Mouse (Mus musculus) testis, adult 2 months (tissue): Measurements from ENCODE around the gene Upp2.

Source experiments
- CTCF ChIP-seq: fragments of 200-500 bp; IDR thresholded peaks from 2 replicates; pipeline ENCODE4 v1.5.1; 2012; ENCODE audit warnings: low read depth, mild to moderate bottlenecking, inconsistent platforms, low read length, moderate library complexity; ENCODE audit not compliant: control insufficient read depth, insufficient read depth, insufficient replicate concordance
- POLR2A ChIP-seq: fragments of 200-500 bp; IDR thresholded peaks from 2 replicates; pipeline ENCODE4 v1.6.1; 2012; ENCODE audit warnings: low read depth, mild to moderate bottlenecking, inconsistent platforms, low read length, moderate library complexity; ENCODE audit not compliant: control insufficient read depth

DNA sequence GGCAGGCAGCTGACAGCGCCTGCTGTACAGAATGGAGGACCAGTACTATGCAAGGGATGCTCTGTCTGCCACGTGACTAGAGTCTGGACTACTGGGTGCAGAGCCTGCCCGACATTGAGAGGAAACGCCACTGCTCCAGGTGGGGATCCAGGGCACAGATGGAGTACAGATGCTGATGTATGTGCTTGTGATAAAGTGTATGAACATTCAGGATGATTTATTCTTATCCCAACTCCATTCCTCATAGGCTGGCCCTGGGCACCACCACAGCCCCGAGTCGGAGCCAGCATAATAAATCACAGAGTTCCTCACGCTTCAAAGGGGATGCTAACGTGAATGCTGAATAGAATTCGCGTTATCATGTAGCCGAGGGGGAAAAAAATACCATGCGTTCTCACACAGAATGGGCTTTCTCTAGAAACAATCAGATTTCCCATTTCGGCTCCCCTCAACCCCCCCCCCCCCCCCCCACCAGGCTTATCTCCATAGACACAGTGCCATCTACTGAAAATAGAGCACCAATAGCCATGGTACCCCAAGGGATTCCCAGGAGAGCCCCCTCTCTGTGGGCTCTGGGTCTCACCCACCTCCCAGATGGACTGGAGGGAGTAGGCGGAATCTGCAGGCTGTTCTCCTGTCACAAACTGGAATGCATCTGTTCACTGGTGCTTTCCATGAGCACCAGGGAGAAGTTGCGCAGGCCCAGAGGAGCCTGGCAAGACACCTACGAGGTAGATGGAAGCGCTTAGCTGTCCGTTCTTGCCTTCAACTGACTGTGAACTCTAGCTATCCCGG is 74.9 kb downstream of the Upp2 start:
- TF ChIP-seq CTCF (no peak), POLR2A (no peak)
